Mouse (Mus musculus) midbrain, embryonic 11.5 days (tissue): ENCODE data around the gene Ddb2. TPM values are rescaled to one million over a fixed set of nuclear protein-coding genes. Genes with fewer than 3 reads are reported as not detected.

ENCODE experiments used
- ATAC-seq: fragments of 200-750 bp; cut with Nextera tagmentation; 2 replicates; pipeline ENCODE4 v1.8.0; 2017; ENCODE audit warnings: moderate TSS enrichment, moderate library complexity; ENCODE audit not compliant: low FRiP score
- DNase-seq: peaks from one replicate; pipeline ENCODE4 v3.0.0; 2015; ENCODE audit warnings: low spot score; ENCODE audit errors: missing footprints
- H3K27ac ChIP-seq: fragments of 300-500 bp; sonication (generic); 2 replicates; pipeline ENCODE4 v1.5.1; 2014; ENCODE audit warnings: low read depth, low read length
- H3K27me3 ChIP-seq: fragments of 300-500 bp; sonication (generic); 2 replicates; pipeline ENCODE4 v1.6.1; 2014; ENCODE audit warnings: mild to moderate bottlenecking, low read length, moderate library complexity, mixed read lengths; ENCODE audit not compliant: control insufficient read depth, insufficient read depth
- H3K36me3 ChIP-seq: fragments of 300-500 bp; sonication (generic); 2 replicates; pipeline ENCODE4 v1.6.1; 2014; ENCODE audit warnings: mild to moderate bottlenecking, low read length, moderate library complexity, mixed read lengths; ENCODE audit not compliant: control insufficient read depth, insufficient read depth
- H3K4me1 ChIP-seq: fragments of 300-500 bp; sonication (generic); 2 replicates; pipeline ENCODE4 v1.6.1; 2014; ENCODE audit warnings: low read length; ENCODE audit not compliant: control insufficient read depth, insufficient read depth
- H3K4me2 ChIP-seq: fragments of 300-500 bp; sonication (generic); 2 replicates; pipeline ENCODE4 v1.6.1; 2014; ENCODE audit warnings: mild to moderate bottlenecking, moderate library complexity
- H3K4me3 ChIP-seq: fragments of 300-500 bp; sonication (generic); 2 replicates; pipeline ENCODE4 v1.5.1; 2014; ENCODE audit warnings: low read depth, low read length
- H3K9ac ChIP-seq: fragments of 300-500 bp; sonication (generic); 2 replicates; pipeline ENCODE4 v1.6.1; 2014; ENCODE audit warnings: low read length
- H3K9me3 ChIP-seq: fragments of 300-500 bp; sonication (generic); 2 replicates; pipeline ENCODE4 v1.6.1; 2016; ENCODE audit warnings: low read length; ENCODE audit not compliant: control insufficient read depth
- WGBS: fragments of 180-500 bp; shearing (Covaris S2); extraction: QIAGEN DNeasy Blood & Tissue Kit; methylation state at CpG from one replicate; pipeline ENCODE4 v1.1.7; 2014; 5-methylcytosine and 5-hydroxymethylcytosine counted together
- polyA plus RNA-seq: library from polyadenylated mRNA; unstranded; fragments of >200 nt; fragmentation: Nextera tagmentation; extraction: Ambion mirVana; gene quantifications from 2 replicates; pipeline ENCODE4 v1.2.1, GENCODE M21; 2014

Ddb2 gene
- polyA plus RNA-seq, 1 experiment from 2014 or later: 7.9 TPM

GRCm38 (mm10) chr2:91256256-91257125 is 19.7 kb upstream of the Ddb2 start:
- peak overlapping the region; percentile 62 for H3K4me3 ChIP-seq
- peaks cover 6% of the 10 kb centered on the region; the same call in 1 of the 2 replicates for H3K27me3 ChIP-seq
- H3K4me2 ChIP-seq: peak overlapping the region; percentile 91
- ATAC-seq: peak; percentile 66
- peak overlapping the region; percentile 74 for H3K9ac ChIP-seq
- H3K27ac ChIP-seq: no peak overlapping the region; the same call in 1 of the 2 replicates
- no peaks in the 10 kb centered on the region for H3K36me3 ChIP-seq
- no peaks in the 10 kb centered on the region for H3K9me3 ChIP-seq
- H3K4me1 ChIP-seq: peaks cover 26% of the 10 kb centered on the region
- DNase-seq: peak; percentile 96
- under 1% methylated on average over 51 of the region's 52 CpGs for WGBS

GRCm38 (mm10) chr2:91255661-91256150 is 18.9 kb upstream of the Ddb2 start, which contains the start of gene Pacsin3:
Pacsin3 (plus strand) TSS chr2:91255954.
- DNase-seq: peak; percentile 95
- Histone ChIP-seq H3K4me1 (peaks cover 26% of the 10 kb centered on the region), H3K36me3 (no peaks in the 10 kb centered on the region), H3K27me3 (peaks cover 6% of the 10 kb centered on the region; the same call in 1 of the 2 replicates), H3K27ac (no peak within 1 kb of the TSS; the same call in 1 of the 2 replicates), H3K9me3 (no peaks in the 10 kb centered on the region), H3K4me2 (peak within 1 kb of the TSS; percentile 91), H3K9ac (peak within 1 kb of the TSS; percentile 74), H3K4me3 (peak within 1 kb of the TSS; percentile 62)
- ATAC-seq: peak; percentile 45
- WGBS: 1% methylated on average over 27 of the region's 27 CpGs

GRCm38 (mm10) chr2:91254725-91255380 is 18.1 kb upstream of the Ddb2 start:
- ATAC-seq (no peak), DNase-seq (no peak)
- peak overlapping the region; percentile 91; the same call in 1 of the 2 replicates for H3K4me2 ChIP-seq
- peaks cover 26% of the 10 kb centered on the region for H3K4me1 ChIP-seq
- no peaks in the 10 kb centered on the region for H3K36me3 ChIP-seq
- H3K27me3 ChIP-seq: peaks cover 6% of the 10 kb centered on the region; the same call in 1 of the 2 replicates
- no peak overlapping the region for H3K4me3 ChIP-seq
- 37% methylated on average over 8 of the region's 8 CpGs for WGBS
- no peak overlapping the region for H3K9ac ChIP-seq
- no peak overlapping the region for H3K27ac ChIP-seq
- H3K9me3 ChIP-seq: no peaks in the 10 kb centered on the region

- 64% methylated on average over 4 of the region's 4 CpGs for WGBS
- H3K36me3 ChIP-seq: no peaks in the 10 kb centered on the region
Observed at GRCm38 (mm10) chr2:91252512-91252911, 15.7 kb upstream of the Ddb2 start.

GRCm38 (mm10) chr2:91252001-91252400 is 15.2 kb upstream of the Ddb2 start:
- ATAC-seq: no peak
- Histone ChIP-seq H3K4me3 (no peak overlapping the region), H3K36me3 (no peaks in the 10 kb centered on the region), H3K9ac (no peak overlapping the region), H3K27ac (no peak overlapping the region), H3K4me2 (no peak overlapping the region), H3K4me1 (peaks cover 14% of the 10 kb centered on the region), H3K27me3 (peaks cover 6% of the 10 kb centered on the region; the same call in 1 of the 2 replicates), H3K9me3 (no peaks in the 10 kb centered on the region)
- WGBS: 77% methylated on average over 4 of the region's 4 CpGs
- no peak for DNase-seq

More at GRCm38 (mm10) chr2:91252512-91252911, 15.7 kb upstream of the Ddb2 start:
- Histone ChIP-seq H3K27me3 (peaks cover 6% of the 10 kb centered on the region; the same call in 1 of the 2 replicates), H3K4me1 (peaks cover 17% of the 10 kb centered on the region), H3K4me3 (no peak overlapping the region), H3K9ac (no peak overlapping the region), H3K4me2 (no peak overlapping the region), H3K27ac (no peak overlapping the region), H3K9me3 (no peaks in the 10 kb centered on the region)
- ATAC-seq (no peak), DNase-seq (no peak)

- no peak overlapping the region for H3K9ac ChIP-seq
- no peak overlapping the region for H3K27ac ChIP-seq
- ATAC-seq (no peak), DNase-seq (no peak)
- H3K4me1 ChIP-seq: no peaks in the 10 kb centered on the region; the same call in 1 of the 2 replicates
- H3K4me3 ChIP-seq: no peak overlapping the region
- H3K4me2 ChIP-seq: no peak overlapping the region
- H3K27me3 ChIP-seq: no peaks in the 10 kb centered on the region
- H3K36me3 ChIP-seq: no peaks in the 10 kb centered on the region
- 85% methylated on average over 4 of the region's 4 CpGs for WGBS
- no peaks in the 10 kb centered on the region for H3K9me3 ChIP-seq
Observed at GRCm38 (mm10) chr2:91248366-91248765, 11.6 kb upstream of the Ddb2 start.

GRCm38 (mm10) chr2:91244557-91245228 is 7.9 kb upstream of the Ddb2 start:
- Histone ChIP-seq H3K9ac (no peak overlapping the region), H3K4me3 (no peak overlapping the region), H3K27ac (no peak overlapping the region), H3K9me3 (no peaks in the 10 kb centered on the region), H3K4me2 (no peak overlapping the region), H3K36me3 (no peaks in the 10 kb centered on the region), H3K27me3 (no peaks in the 10 kb centered on the region), H3K4me1 (no peaks in the 10 kb centered on the region; the same call in 1 of the 2 replicates)
- DNase-seq (no peak), ATAC-seq (no peak)
- WGBS: 81% methylated on average over 5 of the region's 5 CpGs

GRCm38 (mm10) chr2:91243416-91243815 is 6.6 kb upstream of the Ddb2 start:
- Histone ChIP-seq H3K4me3 (no peak overlapping the region), H3K27ac (no peak overlapping the region), H3K4me2 (no peak overlapping the region), H3K27me3 (no peaks in the 10 kb centered on the region), H3K4me1 (no peaks in the 10 kb centered on the region; the same call in 1 of the 2 replicates), H3K36me3 (no peaks in the 10 kb centered on the region), H3K9me3 (no peaks in the 10 kb centered on the region), H3K9ac (no peak overlapping the region)
- WGBS: 68% methylated on average over 3 of the region's 3 CpGs
- DNase-seq (no peak), ATAC-seq (no peak)
